Mouse (Mus musculus): ENCODE results near the gene Fam168b. TPM values are rescaled to one million over a fixed set of nuclear protein-coding genes. Genes with fewer than 3 reads are reported as not detected.

Fam168b gene
- polyA plus RNA-seq, 1 experiment from 2014 or later: 161 TPM

- H3K4me2 ChIP-seq: no peak overlapping the region
Measured at GRCm38 (mm10) chr1:34864243-34864642, 21.4 kb upstream of the Fam168b start.

GRCm38 (mm10) chr1:34863323-34863722 lies 20.5 kb upstream of the Fam168b start:
- 90% methylated on average over 7 of the region's 7 CpGs for WGBS

More at GRCm38 (mm10) chr1:34864243-34864642, 21.4 kb upstream of the Fam168b start:
- no peak overlapping the region for H3K27ac ChIP-seq
- H3K4me1 ChIP-seq: no peaks in the 10 kb centered on the region
- H3K9ac ChIP-seq: no peak overlapping the region
- no peak for ATAC-seq (replicated peaks)
- 79% methylated on average over 7 of the region's 7 CpGs for WGBS
- no peak overlapping the region for H3K4me3 ChIP-seq
- no peaks in the 10 kb centered on the region for H3K9me3 ChIP-seq
- no peaks in the 10 kb centered on the region for H3K27me3 ChIP-seq (replicated peaks)
- peaks cover 30% of the 10 kb centered on the region for H3K36me3 ChIP-seq (replicated peaks)

GRCm38 (mm10) chr1:34862877-34863276 lies 20.0 kb upstream of the Fam168b start:
- Histone ChIP-seq H3K4me3 (no peak overlapping the region), H3K36me3 (replicated peaks) (peaks cover 26% of the 10 kb centered on the region), H3K9me3 (no peaks in the 10 kb centered on the region), H3K27ac (no peak overlapping the region), H3K4me2 (no peak overlapping the region), H3K4me1 (no peaks in the 10 kb centered on the region), H3K27me3 (replicated peaks) (no peaks in the 10 kb centered on the region), H3K9ac (no peak overlapping the region)
- no peak for ATAC-seq (replicated peaks)
- WGBS: 93% methylated on average over 13 of the region's 13 CpGs

More at GRCm38 (mm10) chr1:34863323-34863722, 20.5 kb upstream of the Fam168b start:
- Histone ChIP-seq H3K27me3 (replicated peaks) (no peaks in the 10 kb centered on the region), H3K4me3 (no peak overlapping the region), H3K27ac (no peak overlapping the region), H3K36me3 (replicated peaks) (peaks cover 26% of the 10 kb centered on the region), H3K4me1 (no peaks in the 10 kb centered on the region), H3K9me3 (no peaks in the 10 kb centered on the region), H3K4me2 (no peak overlapping the region), H3K9ac (no peak overlapping the region)
- ATAC-seq (replicated peaks): no peak

GRCm38 (mm10) chr1:34860205-34860604 lies 17.3 kb upstream of the Fam168b start:
- 87% methylated on average over 7 of the region's 7 CpGs for WGBS
- no peak overlapping the region for H3K9ac ChIP-seq
- H3K4me3 ChIP-seq: no peak overlapping the region
- no peak overlapping the region for H3K4me2 ChIP-seq
- no peak overlapping the region for H3K27ac ChIP-seq
- H3K4me1 ChIP-seq: no peaks in the 10 kb centered on the region
- H3K9me3 ChIP-seq: no peaks in the 10 kb centered on the region
- H3K27me3 ChIP-seq (replicated peaks): no peaks in the 10 kb centered on the region
- peaks cover 21% of the 10 kb centered on the region for H3K36me3 ChIP-seq (replicated peaks)
- no peak for ATAC-seq (replicated peaks)

- H3K9ac ChIP-seq: no peak overlapping the region
- WGBS: 73% methylated on average over 3 of the region's 3 CpGs
- no peaks in the 10 kb centered on the region for H3K27me3 ChIP-seq (replicated peaks)
- H3K9me3 ChIP-seq: no peaks in the 10 kb centered on the region
- no peak for ATAC-seq (replicated peaks)
- no peak overlapping the region for H3K27ac ChIP-seq
- H3K4me3 ChIP-seq: no peak overlapping the region
- H3K36me3 ChIP-seq (replicated peaks): peaks cover 21% of the 10 kb centered on the region
- no peaks in the 10 kb centered on the region for H3K4me1 ChIP-seq
- H3K4me2 ChIP-seq: no peak overlapping the region
Measured at GRCm38 (mm10) chr1:34859761-34860160, 16.9 kb upstream of the Fam168b start.

GRCm38 (mm10) chr1:34858671-34859070 lies 15.8 kb upstream of the Fam168b start:
- H3K4me2 ChIP-seq: no peak overlapping the region
- no peak for ATAC-seq (replicated peaks)
- H3K27ac ChIP-seq: no peak overlapping the region
- no peaks in the 10 kb centered on the region for H3K27me3 ChIP-seq (replicated peaks)
- no peak overlapping the region for H3K4me3 ChIP-seq
- peaks cover 16% of the 10 kb centered on the region for H3K36me3 ChIP-seq (replicated peaks)
- H3K9me3 ChIP-seq: no peaks in the 10 kb centered on the region
- no peak overlapping the region for H3K9ac ChIP-seq
- 76% methylated on average over 5 of the region's 5 CpGs for whole genome bisulfite sequencing
- no peaks in the 10 kb centered on the region for H3K4me1 ChIP-seq

GRCm38 (mm10) chr1:34855056-34855739 lies 12.3 kb upstream of the Fam168b start:
- Histone ChIP-seq H3K4me1 (peaks cover 29% of the 10 kb centered on the region), H3K4me2 (no peak overlapping the region), H3K9ac (no peak overlapping the region), H3K27me3 (replicated peaks) (no peaks in the 10 kb centered on the region), H3K4me3 (no peak overlapping the region), H3K27ac (no peak overlapping the region), H3K36me3 (replicated peaks) (no peaks in the 10 kb centered on the region), H3K9me3 (no peaks in the 10 kb centered on the region)
- no peak for ATAC-seq (replicated peaks)
- 84% methylated on average over 12 of the region's 12 CpGs for whole genome bisulfite sequencing

- peaks cover 37% of the 10 kb centered on the region for H3K4me1 ChIP-seq
- WGBS: 93% methylated on average over 2 of the region's 2 CpGs
- H3K4me3 ChIP-seq: no peak overlapping the region
- no peak for ATAC-seq (replicated peaks)
- H3K4me2 ChIP-seq: no peak overlapping the region
- no peaks in the 10 kb centered on the region for H3K36me3 ChIP-seq (replicated peaks)
- no peaks in the 10 kb centered on the region for H3K9me3 ChIP-seq
- no peak overlapping the region for H3K9ac ChIP-seq
- H3K27me3 ChIP-seq (replicated peaks): no peaks in the 10 kb centered on the region
- H3K27ac ChIP-seq: no peak overlapping the region
Measured at GRCm38 (mm10) chr1:34853786-34854185, 10.9 kb upstream of the Fam168b start.

GRCm38 (mm10) chr1:34852116-34852878 lies 9.4 kb upstream of the Fam168b start:
- no peak for ATAC-seq (replicated peaks)
- Histone ChIP-seq H3K36me3 (replicated peaks) (no peaks in the 10 kb centered on the region), H3K9ac (peak overlapping the region; percentile 15; the same call in 1 of the 2 replicates), H3K9me3 (no peaks in the 10 kb centered on the region), H3K27ac (0 out of 2 replicates have a peak overlapping the region, but pooled peaks have one; percentile 42), H3K27me3 (replicated peaks) (no peaks in the 10 kb centered on the region), H3K4me1 (peaks cover 37% of the 10 kb centered on the region), H3K4me3 (no peak overlapping the region), H3K4me2 (peak overlapping the region; percentile 33)
- WGBS: 86% methylated on average over 11 of the region's 11 CpGs

GRCm38 (mm10) chr1:34851562-34851961 lies 8.7 kb upstream of the Fam168b start:
- peaks cover 37% of the 10 kb centered on the region for H3K4me1 ChIP-seq
- ATAC-seq (replicated peaks): no peak
- peak overlapping the region; percentile 65 for H3K4me2 ChIP-seq
- no peak overlapping the region for H3K9ac ChIP-seq
- H3K9me3 ChIP-seq: no peaks in the 10 kb centered on the region
- H3K36me3 ChIP-seq (replicated peaks): no peaks in the 10 kb centered on the region
- no peak overlapping the region for H3K27ac ChIP-seq
- H3K4me3 ChIP-seq: no peak overlapping the region
- H3K27me3 ChIP-seq (replicated peaks): no peaks in the 10 kb centered on the region
- 67% methylated on average over 6 of the region's 6 CpGs for WGBS

GRCm38 (mm10) chr1:34850343-34851136 lies 7.7 kb upstream of the Fam168b start:
- peak overlapping the region; percentile 65 for H3K4me2 ChIP-seq
- no peaks in the 10 kb centered on the region for H3K27me3 ChIP-seq (replicated peaks)
- H3K9ac ChIP-seq: peak overlapping the region; percentile 92
- H3K27ac ChIP-seq: peak overlapping the region; percentile 80; the same call in 1 of the 2 replicates
- peaks cover 37% of the 10 kb centered on the region for H3K4me1 ChIP-seq
- H3K9me3 ChIP-seq: no peaks in the 10 kb centered on the region
- H3K36me3 ChIP-seq (replicated peaks): no peaks in the 10 kb centered on the region
- ATAC-seq (replicated peaks): peak; percentile 73
- 47% methylated on average over 11 of the region's 11 CpGs for WGBS
- H3K4me3 ChIP-seq: peak overlapping the region; percentile 89

- Histone ChIP-seq H3K4me1 (peaks cover 37% of the 10 kb centered on the region), H3K9me3 (no peaks in the 10 kb centered on the region), H3K27ac (peak within 1 kb of the TSS; percentile 80), H3K36me3 (replicated peaks) (no peaks in the 10 kb centered on the region), H3K27me3 (replicated peaks) (no peaks in the 10 kb centered on the region), H3K4me3 (peak within 1 kb of the TSS; percentile 89), H3K4me2 (peak within 1 kb of the TSS; percentile 65), H3K9ac (peak within 1 kb of the TSS; percentile 92)
- under 1% methylated on average over 39 of the region's 40 CpGs for WGBS
- ATAC-seq (replicated peaks): peak; percentile 90
Measured at GRCm38 (mm10) chr1:34849745-34850342, 7.0 kb upstream of the Fam168b start, which contains the start of gene Plekhb2. Plekhb2 (plus strand) TSS chr1:34849976.
